Mouse (Mus musculus): ENCODE measurements around the gene Olfr1014. TPM values are rescaled to one million over a fixed set of nuclear protein-coding genes. Genes with fewer than 3 reads are reported as not detected.

The Olfr1014 gene
- polyA plus RNA-seq, 1 experiment from 2014 or later = not detected

DNA sequence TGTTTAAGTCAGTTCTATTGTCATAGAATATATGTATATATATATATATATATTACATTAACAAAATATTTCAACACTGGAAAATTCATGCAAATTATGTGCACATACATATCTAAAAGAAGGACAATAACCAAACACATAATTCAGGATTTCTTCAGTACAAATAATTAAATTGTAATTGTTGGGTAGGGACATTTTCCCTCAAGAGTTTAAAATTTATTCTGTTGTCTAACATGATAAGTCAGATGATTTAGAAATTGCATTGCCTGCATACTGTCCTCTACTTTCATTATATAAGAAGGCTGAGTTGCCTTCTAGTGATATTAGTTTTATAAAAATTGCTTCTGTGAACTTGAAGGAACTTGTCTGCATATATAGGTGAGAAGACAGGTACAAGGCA is 45.7 kb downstream of the Olfr1014 start, which contains the start of gene Olfr1018:
TSS of gene Olfr1018 (plus strand) at position 301 of the 400 bp plus-strand sequence.
- Histone ChIP-seq H3K36me3 (ENCODE audit: control insufficient read depth, insufficient read depth, low read length) (no peaks in the 10 kb centered on the region), H3K4me3 (ENCODE audit: low read depth, low read length) (no peak within 1 kb of the TSS), H3K4me2 (ENCODE audit: low read depth, severe bottlenecking) (no peak within 1 kb of the TSS), H3K27me3 (ENCODE audit: control insufficient read depth, insufficient read depth, low read length) (no peaks in the 10 kb centered on the region), H3K4me1 (ENCODE audit: control insufficient read depth, insufficient read depth, low read length) (no peaks in the 10 kb centered on the region), H3K9me3 (ENCODE audit: control insufficient read depth, low read length) (no peaks in the 10 kb centered on the region), H3K9ac (ENCODE audit: low read length) (no peak within 1 kb of the TSS), H3K27ac (replicated peaks; ENCODE audit: low read depth, low read length) (no peak within 1 kb of the TSS)
- ATAC-seq (ENCODE audit: insufficient number of reproducible peaks, low FRiP score, low TSS enrichment, low read depth) (no peak), DNase-seq (ENCODE audit: low spot score) (no peak)

Other genes with a start within 250 kb of the Olfr1014 start
- not detected in 2 replicates for gene Olfr996, start 193.5 kb upstream of the Olfr1014 start, polyA plus RNA-seq (2014; fragmentation: Nextera tagmentation; extraction: Ambion mirVana)
- gene Olfr998, start 183.8 kb upstream of the Olfr1014 start, polyA plus RNA-seq (2014; fragmentation: Nextera tagmentation; extraction: Ambion mirVana) = not detected in 2 replicates
- gene Olfr1000, start 160.8 kb upstream of the Olfr1014 start, polyA plus RNA-seq (2014; fragmentation: Nextera tagmentation; extraction: Ambion mirVana) = not detected in 2 replicates
- not detected in 2 replicates for gene Olfr1002, start 122.0 kb upstream of the Olfr1014 start, polyA plus RNA-seq (2014; fragmentation: Nextera tagmentation; extraction: Ambion mirVana)
- not detected in 2 replicates for gene Olfr154, start 108.3 kb upstream of the Olfr1014 start, polyA plus RNA-seq (2014; fragmentation: Nextera tagmentation; extraction: Ambion mirVana)
- not detected in 2 replicates for gene Olfr1006, start 93.9 kb upstream of the Olfr1014 start, polyA plus RNA-seq (2014; fragmentation: Nextera tagmentation; extraction: Ambion mirVana)
- gene Olfr1008, start 83.3 kb upstream of the Olfr1014 start, polyA plus RNA-seq (2014; fragmentation: Nextera tagmentation; extraction: Ambion mirVana) = not detected in 2 replicates
- not detected in 2 replicates for gene Olfr1009, start 57.3 kb upstream of the Olfr1014 start, polyA plus RNA-seq (2014; fragmentation: Nextera tagmentation; extraction: Ambion mirVana)
- gene Olfr1012, start 9.9 kb upstream of the Olfr1014 start, polyA plus RNA-seq (2014; fragmentation: Nextera tagmentation; extraction: Ambion mirVana) = not detected in 2 replicates
- not detected in 2 replicates for gene Olfr1013, start 5.6 kb upstream of the Olfr1014 start, polyA plus RNA-seq (2014; fragmentation: Nextera tagmentation; extraction: Ambion mirVana)
- gene Olfr1015, start 9.3 kb downstream of the Olfr1014 start, polyA plus RNA-seq (2014; fragmentation: Nextera tagmentation; extraction: Ambion mirVana) = not detected in 2 replicates
- gene Olfr1016, start 29.8 kb downstream of the Olfr1014 start, polyA plus RNA-seq (2014; fragmentation: Nextera tagmentation; extraction: Ambion mirVana) = not detected in 2 replicates
- not detected in 2 replicates for gene Olfr1018, start 45.8 kb downstream of the Olfr1014 start, polyA plus RNA-seq (2014; fragmentation: Nextera tagmentation; extraction: Ambion mirVana)
- not detected in 2 replicates for gene Olfr1019, start 72.8 kb downstream of the Olfr1014 start, polyA plus RNA-seq (2014; fragmentation: Nextera tagmentation; extraction: Ambion mirVana)
- gene Olfr1020, start 74.3 kb downstream of the Olfr1014 start, polyA plus RNA-seq (2014; fragmentation: Nextera tagmentation; extraction: Ambion mirVana) = not detected in 2 replicates
- gene Olfr1022, start 95.9 kb downstream of the Olfr1014 start, polyA plus RNA-seq (2014; fragmentation: Nextera tagmentation; extraction: Ambion mirVana) = not detected in 2 replicates
- not detected in 2 replicates for gene Olfr1023, start 112.9 kb downstream of the Olfr1014 start, polyA plus RNA-seq (2014; fragmentation: Nextera tagmentation; extraction: Ambion mirVana)
- not detected in 2 replicates for gene Olfr1024, start 132.3 kb downstream of the Olfr1014 start, polyA plus RNA-seq (2014; fragmentation: Nextera tagmentation; extraction: Ambion mirVana)
- not detected in 2 replicates for gene Olfr1025-ps1, start 142.5 kb downstream of the Olfr1014 start, polyA plus RNA-seq (2014; fragmentation: Nextera tagmentation; extraction: Ambion mirVana)
- not detected in 2 replicates for gene Olfr1026, start 148.8 kb downstream of the Olfr1014 start, polyA plus RNA-seq (2014; fragmentation: Nextera tagmentation; extraction: Ambion mirVana)
- gene Olfr1028, start 177.7 kb downstream of the Olfr1014 start, polyA plus RNA-seq (2014; fragmentation: Nextera tagmentation; extraction: Ambion mirVana) = not detected in 2 replicates
- not detected in 2 replicates for gene Olfr1029, start 201.2 kb downstream of the Olfr1014 start, polyA plus RNA-seq (2014; fragmentation: Nextera tagmentation; extraction: Ambion mirVana)
- gene Olfr1030, start 206.6 kb downstream of the Olfr1014 start, polyA plus RNA-seq (2014; fragmentation: Nextera tagmentation; extraction: Ambion mirVana) = not detected in 2 replicates
- not detected in 2 replicates for gene Olfr1031, start 217.6 kb downstream of the Olfr1014 start, polyA plus RNA-seq (2014; fragmentation: Nextera tagmentation; extraction: Ambion mirVana)
- gene Olfr1032, start 232.8 kb downstream of the Olfr1014 start, polyA plus RNA-seq (2014; fragmentation: Nextera tagmentation; extraction: Ambion mirVana) = not detected in 2 replicates
- not detected in 2 replicates for gene Olfr1033, start 247.9 kb downstream of the Olfr1014 start, polyA plus RNA-seq (2014; fragmentation: Nextera tagmentation; extraction: Ambion mirVana)